Mouse (Mus musculus): ENCODE measurements around the gene Col4a2.

DNA sequence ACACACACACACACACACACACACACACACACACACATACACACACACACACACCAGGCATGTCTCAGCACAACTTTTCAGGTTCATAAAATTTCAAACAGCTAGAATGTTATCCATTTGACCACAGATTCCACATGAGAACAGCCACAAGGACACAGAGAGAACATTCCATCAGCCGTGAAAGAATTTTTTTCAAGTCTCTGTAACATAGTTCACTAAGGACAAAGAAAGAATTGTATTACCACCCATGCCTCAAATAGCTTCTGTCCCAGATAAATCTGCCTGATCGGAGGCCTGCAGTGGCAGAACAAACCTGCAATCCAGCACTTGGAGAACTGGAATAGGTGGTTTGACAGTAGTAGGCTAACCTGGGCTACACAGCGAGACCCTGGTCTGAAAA lies 144.7 kb downstream of the Col4a2 start:
- no peak for TF ChIP-seq TAL1 (IDR thresholded peaks at IDR 0.05; ENCODE audit: low read length)
- no peak for TF ChIP-seq GATA1 (IDR thresholded peaks at IDR 0.05; ENCODE audit: low read length)

Measured in erythroblast, embryonic 14.5 days (primary cell).